Mouse (Mus musculus) CH12.LX (cell line): Measurements from ENCODE around the gene Sgms1.

Experiments used
- CTCF ChIP-seq, 2 experiments: IDR thresholded peaks in 1 of 2; conservative IDR thresholded peaks in 1 of 2; 2 replicates each; pipeline ENCODE4 v1.5.1; 2011 to 2012; ENCODE audit warnings: low read depth in 2 of 2, low read length in 2 of 2, improper control_type of control experiment in 1 of 2, inconsistent platforms in 1 of 2, mild to moderate bottlenecking in 1 of 2, moderate library complexity in 1 of 2
- IRF4 ChIP-seq: IDR thresholded peaks from 2 replicates; pipeline ENCODE4 v1.6.1; 2014; ENCODE audit warnings: low read depth, mild to moderate bottlenecking, inconsistent platforms, low read length, improper control_type of control experiment
- JUND ChIP-seq: conservative IDR thresholded peaks from 2 replicates; pipeline ENCODE4 v1.6.1; 2011; ENCODE audit warnings: low read depth, low read length, improper control_type of control experiment

DNA sequence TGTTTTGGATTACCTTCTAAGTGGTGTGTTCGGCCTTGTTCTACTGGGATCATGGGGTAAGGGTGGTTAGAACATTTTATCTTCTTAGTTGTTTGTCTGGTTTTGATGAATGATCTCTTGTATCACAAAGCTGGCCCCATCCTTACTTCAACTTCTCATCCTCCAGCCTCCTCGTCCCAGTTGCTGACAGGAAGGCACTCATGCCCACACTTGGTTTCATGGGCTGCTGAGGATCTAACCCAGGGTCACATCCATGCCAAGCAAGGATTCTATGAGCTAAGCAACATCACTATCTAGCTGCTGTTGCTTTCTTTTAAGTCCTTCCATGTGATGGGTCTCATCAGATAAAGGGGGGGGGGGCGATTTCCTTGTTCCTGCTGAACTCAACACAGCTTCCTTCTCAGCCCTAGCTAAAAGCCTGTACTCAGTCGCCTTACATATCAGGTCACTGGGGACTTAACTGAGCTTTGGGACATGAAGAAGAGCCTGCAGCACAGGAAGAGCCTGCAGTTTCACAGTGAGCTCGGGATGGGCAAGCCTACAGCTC is 86.6 kb downstream of the Sgms1 start:
- no peak for TF ChIP-seq IRF4
- TF ChIP-seq CTCF (conservative IDR thresholded peaks at IDR 0.05 in 1 of 2, IDR thresholded peaks at IDR 0.05 in 1 of 2; ENCODE audit: low read depth in 2 of 2, low read length in 2 of 2), result no peak
- TF ChIP-seq JUND, result no peak
